Mouse (Mus musculus) intestine, postnatal 0 days (tissue): ENCODE data around the gene Lrrk1. TPM values are rescaled to one million over a fixed set of nuclear protein-coding genes. Genes with fewer than 3 reads are reported as not detected.

Experiments used
- ATAC-seq: fragments of 200-750 bp; cut with Nextera tagmentation; 2 replicates; pipeline ENCODE4 v1.8.0; 2017; ENCODE audit warnings: mild to moderate bottlenecking, moderate TSS enrichment, moderate library complexity
- H3K27ac ChIP-seq: fragments of 300-500 bp; sonication (generic); 2 replicates; pipeline ENCODE4 v1.5.1; 2014; ENCODE audit warnings: mild to moderate bottlenecking, low read depth, low read length, moderate library complexity
- H3K27me3 ChIP-seq: fragments of 300-500 bp; sonication (generic); replicated peaks from 2 replicates; pipeline ENCODE4 v1.6.1; 2014; ENCODE audit warnings: low read length, mixed read lengths; ENCODE audit not compliant: control insufficient read depth, insufficient read depth
- H3K36me3 ChIP-seq: fragments of 300-500 bp; sonication (generic); 2 replicates; pipeline ENCODE4 v1.6.1; 2014; ENCODE audit warnings: mild to moderate bottlenecking, moderate library complexity; ENCODE audit not compliant: control insufficient read depth, insufficient read depth
- H3K4me1 ChIP-seq: fragments of 300-500 bp; sonication (generic); replicated peaks from 2 replicates; pipeline ENCODE4 v1.6.1; 2014; ENCODE audit warnings: antibody characterized with exemption, low read length, mixed read lengths; ENCODE audit not compliant: control insufficient read depth, insufficient read depth
- H3K4me2 ChIP-seq: fragments of 300-500 bp; sonication (generic); replicated peaks from 2 replicates; pipeline ENCODE4 v1.6.1; 2014; ENCODE audit warnings: low read depth, mild to moderate bottlenecking, moderate library complexity
- H3K4me3 ChIP-seq: fragments of 300-500 bp; sonication (generic); 2 replicates; pipeline ENCODE4 v1.5.1; 2014; ENCODE audit warnings: low read depth, low read length
- H3K9ac ChIP-seq: fragments of 300-500 bp; sonication (generic); 2 replicates; pipeline ENCODE4 v1.6.1; 2014; ENCODE audit warnings: mild to moderate bottlenecking, low read depth, low read length
- H3K9me3 ChIP-seq: fragments of 300-500 bp; sonication (generic); 2 replicates; pipeline ENCODE4 v1.6.1; 2016; ENCODE audit warnings: mixed run types; ENCODE audit not compliant: control insufficient read depth
- CTCF ChIP-seq: sonication (generic); IDR thresholded peaks from 2 replicates; pipeline ENCODE4 v1.5.1; 2016; ENCODE audit warnings: low read depth, mild to moderate bottlenecking, control low read depth, antibody characterized with exemption, moderate library complexity
- WGBS: fragments of 180-500 bp; shearing (Covaris S2); extraction: QIAGEN DNeasy Blood & Tissue Kit; methylation state at CpG from one replicate; pipeline ENCODE4 v1.1.7; 2014; 5-methylcytosine and 5-hydroxymethylcytosine counted together
- polyA plus RNA-seq: library from polyadenylated mRNA; unstranded; fragments of >200 nt; fragmentation: Nextera tagmentation; extraction: Ambion mirVana; gene quantifications from 2 replicates; pipeline ENCODE4 v1.2.1, GENCODE M21; 2015

The Lrrk1 gene
- polyA plus RNA-seq, 1 experiment from 2014 or later = 6.1 TPM

DNA sequence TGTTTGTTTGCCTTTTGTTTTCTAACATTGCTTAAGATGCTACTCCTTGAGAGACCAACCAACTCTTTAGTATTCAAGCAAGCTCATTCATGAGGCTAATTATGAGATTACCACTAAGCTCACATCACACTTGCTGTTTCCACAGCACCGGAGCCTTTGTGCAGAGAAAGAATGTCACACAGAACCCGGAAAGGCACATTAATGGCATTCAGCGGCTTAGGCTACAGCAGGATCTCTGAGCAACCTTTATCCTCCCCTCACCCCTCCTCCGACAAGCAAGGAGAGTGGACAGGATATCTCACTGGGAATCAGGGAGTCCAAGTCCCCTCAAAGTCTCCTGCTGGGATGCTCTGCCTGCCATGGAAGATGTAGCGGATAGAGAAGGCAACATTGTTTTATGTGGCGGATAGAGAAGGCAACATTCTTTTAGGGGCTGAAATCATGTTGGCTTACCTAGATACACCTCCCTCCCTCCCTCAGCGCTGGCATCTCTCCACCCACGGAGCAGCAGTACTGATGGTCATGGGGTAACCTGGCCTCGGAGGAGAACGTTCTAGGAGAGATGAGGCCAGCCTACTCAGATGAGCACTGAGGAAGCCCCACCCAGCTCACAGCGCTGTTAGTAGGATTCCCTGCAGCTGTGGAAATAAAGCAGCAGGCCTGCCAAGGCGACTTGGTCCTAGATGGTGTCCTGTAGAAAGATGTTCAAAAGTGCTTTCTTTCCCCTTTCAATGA is 91.1 kb downstream of the Lrrk1 start:
- Histone ChIP-seq H3K4me3 (no peak overlapping the region), H3K36me3 (peaks cover 59% of the 10 kb centered on the region), H3K4me1 (no peaks in the 10 kb centered on the region), H3K27ac (no peak overlapping the region), H3K9me3 (no peaks in the 10 kb centered on the region), H3K27me3 (no peaks in the 10 kb centered on the region), H3K9ac (no peak overlapping the region), H3K4me2 (no peak overlapping the region)
- no peak for TF ChIP-seq CTCF
- WGBS = 76% methylated on average over 12 of the region's 12 CpGs
- no peak for ATAC-seq

DNA sequence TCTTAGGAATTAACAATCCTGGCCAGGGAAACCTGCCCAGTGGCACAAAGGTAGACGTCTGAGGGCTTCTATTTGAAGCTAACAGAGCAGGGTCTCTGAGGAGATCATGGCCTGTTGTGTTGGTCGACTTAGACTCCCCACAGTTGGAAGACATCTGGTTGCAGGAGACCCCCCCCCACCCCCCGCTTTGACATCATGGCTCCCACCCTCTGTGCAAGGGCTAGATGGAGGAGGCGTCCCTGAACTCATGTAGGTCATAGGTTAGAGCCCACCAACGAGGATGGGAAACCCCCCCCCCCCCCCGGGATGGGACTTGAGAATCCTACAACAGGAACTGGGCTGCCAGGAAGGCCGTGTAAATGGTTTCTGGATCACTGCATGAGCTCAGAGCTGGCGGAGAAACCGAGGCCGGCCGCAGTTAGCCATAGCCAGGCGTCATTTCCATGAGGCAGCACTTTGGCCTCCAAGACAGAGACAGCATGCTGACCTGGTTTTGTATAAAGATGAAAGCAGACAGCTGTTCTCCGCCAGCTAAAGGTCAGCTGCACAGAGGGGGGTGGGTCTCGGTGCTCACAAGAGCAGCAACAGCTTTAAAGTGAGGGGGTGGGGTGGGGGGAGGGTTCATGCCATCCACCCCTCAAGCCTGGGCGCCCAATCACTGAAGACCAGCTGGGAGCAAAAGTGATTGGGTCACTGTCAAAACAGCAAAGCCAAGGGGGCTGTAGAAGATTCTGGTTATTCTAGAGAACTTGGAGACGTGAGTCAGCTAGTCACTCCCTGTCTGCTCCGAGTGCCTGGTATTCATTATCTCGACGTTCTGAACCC is 95.4 kb downstream of the Lrrk1 start:
- ATAC-seq = no peak
- H3K9me3 ChIP-seq = no peaks in the 10 kb centered on the region
- no peak overlapping the region for H3K4me3 ChIP-seq
- H3K9ac ChIP-seq = no peak overlapping the region
- H3K27ac ChIP-seq = no peak overlapping the region
- 75% methylated on average over 19 of the region's 19 CpGs for WGBS
- no peaks in the 10 kb centered on the region for H3K4me1 ChIP-seq
- H3K36me3 ChIP-seq = peaks cover 81% of the 10 kb centered on the region
- TF ChIP-seq CTCF = no peak
- no peaks in the 10 kb centered on the region for H3K27me3 ChIP-seq
- H3K4me2 ChIP-seq = no peak overlapping the region

DNA sequence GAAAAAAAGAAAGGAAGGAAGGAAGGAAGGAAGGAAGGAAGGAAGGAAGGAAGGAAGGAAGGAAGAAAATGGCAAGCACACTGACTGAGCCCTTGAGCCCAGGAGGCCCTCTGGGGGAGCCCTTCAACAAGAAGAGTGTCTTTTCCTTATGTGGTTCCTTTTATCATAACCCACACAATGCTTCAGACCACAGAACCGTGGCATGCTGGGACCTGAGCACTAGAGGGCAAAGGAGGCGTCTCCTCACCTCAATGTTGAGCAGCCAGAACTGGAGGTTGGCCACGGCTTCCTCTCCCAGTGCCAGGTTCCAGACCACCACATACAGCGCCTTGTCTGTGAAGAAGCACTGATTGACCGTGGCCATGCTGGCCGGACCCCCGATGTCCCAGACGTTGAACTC is 96.1 kb downstream of the Lrrk1 start:
- no peak for TF ChIP-seq CTCF
- Histone ChIP-seq H3K9ac (no peak overlapping the region), H3K27me3 (no peaks in the 10 kb centered on the region), H3K9me3 (no peaks in the 10 kb centered on the region), H3K27ac (no peak overlapping the region), H3K4me3 (no peak overlapping the region), H3K36me3 (peaks cover 81% of the 10 kb centered on the region), H3K4me1 (no peaks in the 10 kb centered on the region), H3K4me2 (no peak overlapping the region)
- WGBS = 87% methylated on average over 8 of the region's 8 CpGs
- ATAC-seq = no peak

DNA sequence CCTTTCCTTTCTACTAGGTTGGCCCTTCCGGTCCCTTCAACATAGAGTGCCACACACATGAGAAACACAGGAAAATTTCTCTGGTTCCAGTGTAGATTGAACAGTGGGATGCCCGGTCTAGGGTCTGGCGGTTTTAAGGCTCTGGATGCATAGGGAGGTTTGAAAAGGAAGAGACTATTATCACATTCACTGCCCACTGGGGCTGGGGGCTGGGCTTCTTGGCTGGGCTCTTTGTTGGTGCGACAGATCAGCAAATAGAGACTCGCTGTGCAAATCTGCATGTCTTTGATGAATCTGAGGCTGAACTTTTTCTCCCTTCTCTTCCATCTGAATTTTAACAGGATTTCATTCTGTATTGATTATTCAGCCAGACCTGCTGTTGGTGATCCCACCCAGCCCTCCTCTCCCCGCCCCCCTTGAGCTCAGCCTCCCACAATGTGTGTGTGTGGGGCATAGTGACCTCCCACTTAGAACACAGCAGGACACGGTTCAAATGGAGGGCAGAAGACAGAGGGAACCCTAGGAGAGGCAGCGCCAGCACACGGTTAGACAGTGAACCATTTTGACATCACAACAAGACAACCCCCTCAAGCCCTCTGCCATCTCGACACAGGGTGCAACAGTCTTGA is 105.1 kb downstream of the Lrrk1 start:
- Histone ChIP-seq H3K27ac (no peak overlapping the region), H3K4me3 (no peak overlapping the region), H3K4me1 (no peaks in the 10 kb centered on the region), H3K9ac (no peak overlapping the region), H3K4me2 (no peak overlapping the region), H3K36me3 (peaks cover 86% of the 10 kb centered on the region), H3K9me3 (no peaks in the 10 kb centered on the region), H3K27me3 (no peaks in the 10 kb centered on the region)
- TF ChIP-seq CTCF = no peak
- no peak for ATAC-seq
- WGBS = 51% methylated on average over 10 of the region's 10 CpGs

DNA sequence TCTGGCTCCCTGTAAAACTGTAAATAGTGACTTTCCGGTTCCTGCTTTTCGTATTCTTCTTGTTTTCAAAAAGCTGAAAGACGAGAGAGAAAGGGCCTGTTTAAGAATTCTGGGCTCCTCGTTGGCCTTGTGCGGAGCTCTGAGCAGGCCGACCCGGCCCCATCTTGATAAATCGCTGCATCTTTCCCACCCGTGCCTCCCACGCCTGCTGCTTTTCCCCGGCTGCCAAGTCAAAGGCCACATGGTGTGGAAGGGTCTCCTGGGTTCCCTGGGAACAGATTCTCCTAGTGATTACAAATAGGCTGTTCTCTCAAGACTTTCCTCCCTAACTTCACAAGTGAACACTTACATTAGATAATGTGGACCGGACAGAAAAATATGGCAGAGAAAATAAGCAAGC is 105.9 kb downstream of the Lrrk1 start:
- Histone ChIP-seq H3K27ac (no peak overlapping the region), H3K36me3 (peaks cover 82% of the 10 kb centered on the region), H3K9me3 (no peaks in the 10 kb centered on the region), H3K4me3 (no peak overlapping the region), H3K9ac (no peak overlapping the region), H3K27me3 (no peaks in the 10 kb centered on the region), H3K4me2 (no peak overlapping the region), H3K4me1 (no peaks in the 10 kb centered on the region)
- WGBS = 79% methylated on average over 12 of the region's 12 CpGs
- TF ChIP-seq CTCF = no peak
- no peak for ATAC-seq

DNA sequence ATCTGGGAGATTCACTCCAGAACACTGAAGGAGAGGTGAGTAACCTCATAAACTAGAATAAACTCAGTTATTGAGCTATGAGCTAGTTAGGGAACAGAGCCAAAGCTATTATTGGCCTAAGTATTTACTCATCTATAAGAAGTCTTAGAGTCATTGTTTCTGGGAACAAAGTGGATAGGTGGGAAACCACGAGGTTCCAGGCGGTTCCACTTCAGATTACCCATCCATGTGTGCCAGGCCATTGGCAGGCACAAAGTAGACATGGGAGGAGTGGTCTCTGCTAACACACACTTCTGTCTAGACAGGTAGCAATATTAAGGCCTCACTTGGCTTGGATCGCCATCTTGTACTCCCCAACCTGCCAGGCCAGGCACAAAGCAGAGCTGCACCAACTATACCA is 110.1 kb downstream of the Lrrk1 start:
- H3K27me3 ChIP-seq = no peaks in the 10 kb centered on the region
- WGBS = 95% methylated on average over 3 of the region's 3 CpGs
- no peaks in the 10 kb centered on the region for H3K9me3 ChIP-seq
- no peak overlapping the region for H3K9ac ChIP-seq
- H3K4me2 ChIP-seq = no peak overlapping the region
- H3K27ac ChIP-seq = no peak overlapping the region
- ATAC-seq = no peak
- no peaks in the 10 kb centered on the region for H3K4me1 ChIP-seq
- H3K4me3 ChIP-seq = no peak overlapping the region
- no peak for TF ChIP-seq CTCF
- H3K36me3 ChIP-seq = peaks cover 75% of the 10 kb centered on the region
